Mouse (Mus musculus): ENCODE results near the gene Gdpd5.

Gene Gdpd5

GRCm38 (mm10) chr7:99427987-99428386 lies 46.8 kb downstream of the Gdpd5 start:
- in situ Hi-C loops (cut with MboI; ENCODE audit: low pct_unique_long_range_greater_than_20kb in 1 of 2, low sequenced_read_pairs in 2 of 2, unreplicated experiment in 1 of 2): no loop called here

GRCm38 (mm10) chr7:99428836-99429235 lies 47.6 kb downstream of the Gdpd5 start:
- in situ Hi-C loops (cut with MboI; ENCODE audit: low pct_unique_long_range_greater_than_20kb in 1 of 2, low sequenced_read_pairs in 2 of 2, unreplicated experiment in 1 of 2): no loop called here

GRCm38 (mm10) chr7:99429786-99430185 lies 48.6 kb downstream of the Gdpd5 start:
- in situ Hi-C loops (cut with MboI; ENCODE audit: low pct_unique_long_range_greater_than_20kb in 1 of 2, low sequenced_read_pairs in 2 of 2, unreplicated experiment in 1 of 2): no loop called here

GRCm38 (mm10) chr7:99430246-99430645 lies 49.0 kb downstream of the Gdpd5 start:
- in situ Hi-C loops (cut with MboI; ENCODE audit: low pct_unique_long_range_greater_than_20kb in 1 of 2, low sequenced_read_pairs in 2 of 2, unreplicated experiment in 1 of 2): no loop called here

- in situ Hi-C loops (cut with MboI; ENCODE audit: low pct_unique_long_range_greater_than_20kb in 1 of 2, low sequenced_read_pairs in 2 of 2, unreplicated experiment in 1 of 2): no loop called here
Measured at GRCm38 (mm10) chr7:99432248-99432647, 51.0 kb downstream of the Gdpd5 start.

- in situ Hi-C loops (cut with MboI; ENCODE audit: low pct_unique_long_range_greater_than_20kb in 1 of 2, low sequenced_read_pairs in 2 of 2, unreplicated experiment in 1 of 2): no loop called here
Measured at GRCm38 (mm10) chr7:99432863-99433262, 51.6 kb downstream of the Gdpd5 start.

GRCm38 (mm10) chr7:99434672-99435250 lies 53.5 kb downstream of the Gdpd5 start:
- in situ Hi-C loops (cut with MboI; ENCODE audit: low pct_unique_long_range_greater_than_20kb in 1 of 2, low sequenced_read_pairs in 2 of 2, unreplicated experiment in 1 of 2): no loop called here

- in situ Hi-C loops (cut with MboI; ENCODE audit: low pct_unique_long_range_greater_than_20kb in 1 of 2, low sequenced_read_pairs in 2 of 2, unreplicated experiment in 1 of 2): no loop called here
Measured at GRCm38 (mm10) chr7:99436530-99436929, 55.3 kb downstream of the Gdpd5 start.

- in situ Hi-C loops (cut with MboI; ENCODE audit: low pct_unique_long_range_greater_than_20kb in 1 of 2, low sequenced_read_pairs in 2 of 2, unreplicated experiment in 1 of 2): no loop called here
Measured at GRCm38 (mm10) chr7:99438881-99439280, 57.7 kb downstream of the Gdpd5 start.

- in situ Hi-C loops (cut with MboI; ENCODE audit: low pct_unique_long_range_greater_than_20kb in 1 of 2, low sequenced_read_pairs in 2 of 2, unreplicated experiment in 1 of 2): no loop called here
Measured at GRCm38 (mm10) chr7:99441534-99442072, 60.4 kb downstream of the Gdpd5 start.

GRCm38 (mm10) chr7:99443164-99443563 lies 62.0 kb downstream of the Gdpd5 start:
- in situ Hi-C loops (cut with MboI; ENCODE audit: low pct_unique_long_range_greater_than_20kb in 1 of 2, low sequenced_read_pairs in 2 of 2, unreplicated experiment in 1 of 2): no loop called here

- in situ Hi-C loops (cut with MboI; ENCODE audit: low pct_unique_long_range_greater_than_20kb in 1 of 2, low sequenced_read_pairs in 2 of 2, unreplicated experiment in 1 of 2): no loop called here
Measured at GRCm38 (mm10) chr7:99444012-99444411, 62.8 kb downstream of the Gdpd5 start.

GRCm38 (mm10) chr7:99445833-99446232 lies 64.6 kb downstream of the Gdpd5 start:
- in situ Hi-C loops (cut with MboI; ENCODE audit: low pct_unique_long_range_greater_than_20kb in 1 of 2, low sequenced_read_pairs in 2 of 2, unreplicated experiment in 1 of 2): loop anchor here in 1 of 2 experiments (5.0 kb wide), 1 partner anchor 64 kb away; the partner anchor contains the start of gene Gdpd5

- in situ Hi-C loops (cut with MboI; ENCODE audit: low pct_unique_long_range_greater_than_20kb in 1 of 2, low sequenced_read_pairs in 2 of 2, unreplicated experiment in 1 of 2): loop anchor here in 1 of 2 experiments (5.0 kb wide), 1 partner anchor 65 kb away; the partner anchor contains the start of gene Gdpd5
Measured at GRCm38 (mm10) chr7:99447323-99447722, 66.1 kb downstream of the Gdpd5 start.

- in situ Hi-C loops (cut with MboI; ENCODE audit: low pct_unique_long_range_greater_than_20kb in 1 of 2, low sequenced_read_pairs in 2 of 2, unreplicated experiment in 1 of 2): loop anchor here in 1 of 2 experiments (5.0 kb wide), 1 partner anchor 66 kb away; the partner anchor contains the start of gene Gdpd5
Measured at GRCm38 (mm10) chr7:99448619-99449018, 67.4 kb downstream of the Gdpd5 start.

GRCm38 (mm10) chr7:99449063-99449462 lies 67.8 kb downstream of the Gdpd5 start:
- in situ Hi-C loops (cut with MboI; ENCODE audit: low pct_unique_long_range_greater_than_20kb in 1 of 2, low sequenced_read_pairs in 2 of 2, unreplicated experiment in 1 of 2): loop anchor here in 1 of 2 experiments (5.0 kb wide), 1 partner anchor 67 kb away; the partner anchor contains the start of gene Gdpd5

- in situ Hi-C loops (cut with MboI; ENCODE audit: low pct_unique_long_range_greater_than_20kb in 1 of 2, low sequenced_read_pairs in 2 of 2, unreplicated experiment in 1 of 2): loop anchor here (5.0 kb wide), 2 partner anchors 67 to 72 kb away; partner anchors contain the start of gene Gdpd5 (in 1 of the 2)
Measured at GRCm38 (mm10) chr7:99449751-99450150, 68.5 kb downstream of the Gdpd5 start.

- in situ Hi-C loops (cut with MboI; ENCODE audit: low pct_unique_long_range_greater_than_20kb in 1 of 2, low sequenced_read_pairs in 2 of 2, unreplicated experiment in 1 of 2): loop anchor here in 1 of 2 experiments (5.0 kb wide), 1 partner anchor 73 kb away; no protein-coding TSS in a partner anchor
Measured at GRCm38 (mm10) chr7:99450703-99451102, 69.5 kb downstream of the Gdpd5 start.

GRCm38 (mm10) chr7:99452859-99453258 lies 71.6 kb downstream of the Gdpd5 start:
- in situ Hi-C loops (cut with MboI; ENCODE audit: low pct_unique_long_range_greater_than_20kb in 1 of 2, low sequenced_read_pairs in 2 of 2, unreplicated experiment in 1 of 2): loop anchor here in 1 of 2 experiments (5.0 kb wide), 1 partner anchor 76 kb away; no protein-coding TSS in a partner anchor

GRCm38 (mm10) chr7:99454044-99454443 lies 72.8 kb downstream of the Gdpd5 start:
- in situ Hi-C loops (cut with MboI; ENCODE audit: low pct_unique_long_range_greater_than_20kb in 1 of 2, low sequenced_read_pairs in 2 of 2, unreplicated experiment in 1 of 2): loop anchor here in 1 of 2 experiments (5.0 kb wide), 1 partner anchor 77 kb away; no protein-coding TSS in a partner anchor
